Mouse (Mus musculus): ENCODE measurements around the gene Tbc1d8b. TPM values are rescaled to one million over a fixed set of nuclear protein-coding genes. Genes with fewer than 3 reads are reported as not detected.

Gene Tbc1d8b
- polyA plus RNA-seq, 1 experiment from 2014 or later: 0.23 TPM

- H3K9me3 ChIP-seq (ENCODE audit: control insufficient read depth, low read length): no peaks in the 10 kb centered on the region
- no peak overlapping the region for H3K4me2 ChIP-seq (replicated peaks)
- no peak overlapping the region for H3K9ac ChIP-seq
- DNase-seq (ENCODE audit: low spot score) (no peak), ATAC-seq (ENCODE audit: low FRiP score) (no peak)
- H3K27me3 ChIP-seq (ENCODE audit: control insufficient read depth, insufficient read depth, low read length): no peaks in the 10 kb centered on the region
- H3K27ac ChIP-seq: no peak overlapping the region
- no peak overlapping the region for H3K4me3 ChIP-seq (replicated peaks; ENCODE audit: low read length)
- H3K4me1 ChIP-seq (replicated peaks; ENCODE audit: control insufficient read depth, insufficient read depth, low read length): 0 out of 2 replicates have a peak, but pooled peaks cover 4% of the 10 kb centered on the region
- H3K36me3 ChIP-seq (replicated peaks; ENCODE audit: control insufficient read depth, insufficient read depth): no peaks in the 10 kb centered on the region
- 70% methylated on average over 7 of the region's 7 CpGs for WGBS
These were observed 90.4 kb downstream of the Tbc1d8b start for GRCm38 (mm10) chrX:139775084-139775612.

- H3K4me3 ChIP-seq (replicated peaks; ENCODE audit: low read length): no peak overlapping the region
- H3K36me3 ChIP-seq (replicated peaks; ENCODE audit: control insufficient read depth, insufficient read depth): no peaks in the 10 kb centered on the region
- H3K9me3 ChIP-seq (ENCODE audit: control insufficient read depth, low read length): no peaks in the 10 kb centered on the region
- DNase-seq (ENCODE audit: low spot score) (no peak), ATAC-seq (ENCODE audit: low FRiP score) (no peak)
- WGBS: 42% methylated on average over 4 of the region's 4 CpGs
- H3K4me2 ChIP-seq (replicated peaks): no peak overlapping the region
- no peaks in the 10 kb centered on the region for H3K27me3 ChIP-seq (ENCODE audit: control insufficient read depth, insufficient read depth, low read length)
- no peaks in the 10 kb centered on the region for H3K4me1 ChIP-seq (replicated peaks; ENCODE audit: control insufficient read depth, insufficient read depth, low read length)
- no peak overlapping the region for H3K27ac ChIP-seq
- H3K9ac ChIP-seq: no peak overlapping the region
These were observed 92.6 kb downstream of the Tbc1d8b start for GRCm38 (mm10) chrX:139777357-139777756.

- H3K36me3 ChIP-seq (replicated peaks; ENCODE audit: control insufficient read depth, insufficient read depth): no peaks in the 10 kb centered on the region
- no peak for ATAC-seq (ENCODE audit: low FRiP score)
- no peak overlapping the region for H3K27ac ChIP-seq
- no peak for DNase-seq (ENCODE audit: low spot score)
- no peak overlapping the region for H3K4me2 ChIP-seq (replicated peaks)
- no peaks in the 10 kb centered on the region for H3K4me1 ChIP-seq (replicated peaks; ENCODE audit: control insufficient read depth, insufficient read depth, low read length)
- no peaks in the 10 kb centered on the region for H3K27me3 ChIP-seq (ENCODE audit: control insufficient read depth, insufficient read depth, low read length)
- no peak overlapping the region for H3K9ac ChIP-seq
- H3K4me3 ChIP-seq (replicated peaks; ENCODE audit: low read length): no peak overlapping the region
- 68% methylated on average over 1 of the region's 1 CpGs for WGBS
- no peaks in the 10 kb centered on the region for H3K9me3 ChIP-seq (ENCODE audit: control insufficient read depth, low read length)
These were observed 94.1 kb downstream of the Tbc1d8b start for GRCm38 (mm10) chrX:139778886-139779285.

GRCm38 (mm10) chrX:139779401-139779800, 94.6 kb downstream of the Tbc1d8b start:
- H3K4me3 ChIP-seq (replicated peaks; ENCODE audit: low read length): no peak overlapping the region
- 76% methylated on average over 5 of the region's 5 CpGs for WGBS
- H3K27me3 ChIP-seq (ENCODE audit: control insufficient read depth, insufficient read depth, low read length): no peaks in the 10 kb centered on the region
- H3K9me3 ChIP-seq (ENCODE audit: control insufficient read depth, low read length): no peaks in the 10 kb centered on the region
- no peaks in the 10 kb centered on the region for H3K4me1 ChIP-seq (replicated peaks; ENCODE audit: control insufficient read depth, insufficient read depth, low read length)
- no peaks in the 10 kb centered on the region for H3K36me3 ChIP-seq (replicated peaks; ENCODE audit: control insufficient read depth, insufficient read depth)
- no peak overlapping the region for H3K4me2 ChIP-seq (replicated peaks)
- ATAC-seq (ENCODE audit: low FRiP score) (no peak), DNase-seq (ENCODE audit: low spot score) (no peak)
- H3K27ac ChIP-seq: no peak overlapping the region
- H3K9ac ChIP-seq: no peak overlapping the region

- H3K36me3 ChIP-seq (replicated peaks; ENCODE audit: control insufficient read depth, insufficient read depth): no peaks in the 10 kb centered on the region
- H3K4me2 ChIP-seq (replicated peaks): no peak overlapping the region
- H3K4me1 ChIP-seq (replicated peaks; ENCODE audit: control insufficient read depth, insufficient read depth, low read length): no peaks in the 10 kb centered on the region
- H3K4me3 ChIP-seq (replicated peaks; ENCODE audit: low read length): no peak overlapping the region
- DNase-seq (ENCODE audit: low spot score) (no peak), ATAC-seq (ENCODE audit: low FRiP score) (no peak)
- no peak overlapping the region for H3K9ac ChIP-seq
- H3K27ac ChIP-seq: no peak overlapping the region
- no peaks in the 10 kb centered on the region for H3K9me3 ChIP-seq (ENCODE audit: control insufficient read depth, low read length)
- peaks cover 14% of the 10 kb centered on the region for H3K27me3 ChIP-seq (ENCODE audit: control insufficient read depth, insufficient read depth, low read length)
- 66% methylated on average over 3 of the region's 3 CpGs for WGBS
These were observed 96.2 kb downstream of the Tbc1d8b start for GRCm38 (mm10) chrX:139780988-139781387.

GRCm38 (mm10) chrX:139781563-139781962, 96.8 kb downstream of the Tbc1d8b start:
- H3K4me2 ChIP-seq (replicated peaks): no peak overlapping the region
- no peak overlapping the region for H3K9ac ChIP-seq
- H3K36me3 ChIP-seq (replicated peaks; ENCODE audit: control insufficient read depth, insufficient read depth): no peaks in the 10 kb centered on the region
- no peak for DNase-seq (ENCODE audit: low spot score)
- peaks cover 17% of the 10 kb centered on the region for H3K27me3 ChIP-seq (ENCODE audit: control insufficient read depth, insufficient read depth, low read length)
- 83% methylated on average over 4 of the region's 4 CpGs for WGBS
- H3K27ac ChIP-seq: no peak overlapping the region
- no peak for ATAC-seq (ENCODE audit: low FRiP score)
- H3K9me3 ChIP-seq (ENCODE audit: control insufficient read depth, low read length): no peaks in the 10 kb centered on the region
- H3K4me3 ChIP-seq (replicated peaks; ENCODE audit: low read length): no peak overlapping the region
- no peaks in the 10 kb centered on the region for H3K4me1 ChIP-seq (replicated peaks; ENCODE audit: control insufficient read depth, insufficient read depth, low read length)

GRCm38 (mm10) chrX:139782278-139783044, 97.7 kb downstream of the Tbc1d8b start, which contains the start of gene Ripply1:
Gene Ripply1 (minus strand): TSS chrX:139782353.
- H3K4me2 ChIP-seq (replicated peaks): no peak within 1 kb of the TSS
- no peak within 1 kb of the TSS for H3K9ac ChIP-seq
- no peaks in the 10 kb centered on the region for H3K9me3 ChIP-seq (ENCODE audit: control insufficient read depth, low read length)
- DNase-seq (ENCODE audit: low spot score) (no peak), ATAC-seq (ENCODE audit: low FRiP score) (no peak)
- no peaks in the 10 kb centered on the region for H3K36me3 ChIP-seq (replicated peaks; ENCODE audit: control insufficient read depth, insufficient read depth)
- no peak within 1 kb of the TSS for H3K27ac ChIP-seq
- peaks cover 18% of the 10 kb centered on the region for H3K27me3 ChIP-seq (ENCODE audit: control insufficient read depth, insufficient read depth, low read length)
- H3K4me3 ChIP-seq (replicated peaks; ENCODE audit: low read length): no peak within 1 kb of the TSS
- 26% methylated on average over 6 of the region's 6 CpGs for WGBS
- no peaks in the 10 kb centered on the region for H3K4me1 ChIP-seq (replicated peaks; ENCODE audit: control insufficient read depth, insufficient read depth, low read length)

GRCm38 (mm10) chrX:139783045-139783422, 98.2 kb downstream of the Tbc1d8b start:
- Histone ChIP-seq H3K4me2 (replicated peaks) (no peak overlapping the region), H3K4me3 (replicated peaks; ENCODE audit: low read length) (no peak overlapping the region), H3K9ac (no peak overlapping the region), H3K9me3 (ENCODE audit: control insufficient read depth, low read length) (no peaks in the 10 kb centered on the region), H3K27ac (no peak overlapping the region), H3K27me3 (ENCODE audit: control insufficient read depth, insufficient read depth, low read length) (peaks cover 18% of the 10 kb centered on the region), H3K36me3 (replicated peaks; ENCODE audit: control insufficient read depth, insufficient read depth) (no peaks in the 10 kb centered on the region), H3K4me1 (replicated peaks; ENCODE audit: control insufficient read depth, insufficient read depth, low read length) (no peaks in the 10 kb centered on the region)
- ATAC-seq (ENCODE audit: low FRiP score) (no peak), DNase-seq (ENCODE audit: low spot score) (no peak)
- 39% methylated on average over 3 of the region's 3 CpGs for WGBS

GRCm38 (mm10) chrX:139785764-139786163, 101.0 kb downstream of the Tbc1d8b start:
- H3K9me3 ChIP-seq (ENCODE audit: control insufficient read depth, low read length): no peaks in the 10 kb centered on the region
- H3K4me1 ChIP-seq (replicated peaks; ENCODE audit: control insufficient read depth, insufficient read depth, low read length): no peaks in the 10 kb centered on the region
- ATAC-seq (ENCODE audit: low FRiP score): no peak
- H3K27ac ChIP-seq: no peak overlapping the region
- no peak for DNase-seq (ENCODE audit: low spot score)
- 54% methylated on average over 1 of the region's 1 CpGs for WGBS
- H3K4me2 ChIP-seq (replicated peaks): no peak overlapping the region
- H3K4me3 ChIP-seq (replicated peaks; ENCODE audit: low read length): no peak overlapping the region
- no peaks in the 10 kb centered on the region for H3K36me3 ChIP-seq (replicated peaks; ENCODE audit: control insufficient read depth, insufficient read depth)
- peaks cover 18% of the 10 kb centered on the region for H3K27me3 ChIP-seq (ENCODE audit: control insufficient read depth, insufficient read depth, low read length)
- no peak overlapping the region for H3K9ac ChIP-seq

All from hindbrain, embryonic 14.5 days (tissue).